Mouse (Mus musculus) gastrocnemius, postnatal 10 days (tissue): Measurements from ENCODE around the gene Rabgef1. TPM values are rescaled to one million over a fixed set of nuclear protein-coding genes. Genes with fewer than 3 reads are reported as not detected.
A peak's percentile ranks its signal among the peaks of the same experiment; 100 is the strongest.

Source experiments
- DNase-seq: peaks from one replicate; pipeline ENCODE4 v3.0.0; 2021; ENCODE audit warnings: mixed read lengths
- total RNA-seq, 2 experiments: library from RNA; stranded (reverse); gene quantifications; 2 replicates each; pipeline ENCODE4 v1.2.3; 2021

Gene Rabgef1
- total RNA-seq, 2 experiments from 2014 or later, result 33.3 to 39.3 TPM

- peak; percentile 66 for DNase-seq
Observed at GRCm38 (mm10) chr5:130171956-130172601, 481 bp downstream of the Rabgef1 start.

GRCm38 (mm10) chr5:130173012-130173411 is 1.4 kb downstream of the Rabgef1 start:
- no peak for DNase-seq

GRCm38 (mm10) chr5:130177871-130178270 is 6.3 kb downstream of the Rabgef1 start:
- DNase-seq, result no peak

DNA sequence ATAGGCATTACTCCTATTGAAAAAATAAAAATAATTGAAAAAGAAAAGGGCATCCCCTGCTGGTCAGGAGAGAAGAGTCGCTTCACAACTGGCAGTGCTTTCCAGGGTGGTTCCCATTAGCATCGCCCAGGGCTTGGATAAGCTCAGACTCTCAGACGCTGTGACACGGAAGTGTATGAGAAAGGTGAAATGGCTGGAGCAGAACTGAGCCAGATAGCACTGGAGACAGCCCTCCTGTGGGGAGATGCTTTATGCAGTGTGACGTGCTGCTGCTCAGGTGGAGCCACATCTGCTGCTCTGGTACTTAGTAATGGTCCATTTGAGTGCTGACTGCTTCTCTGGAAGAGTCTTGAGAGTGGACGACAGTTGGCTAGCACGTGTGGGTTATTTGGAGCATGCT is 8.8 kb downstream of the Rabgef1 start:
- DNase-seq, result no peak

- DNase-seq, result no peak
Observed at GRCm38 (mm10) chr5:130181740-130182540, 10.3 kb downstream of the Rabgef1 start.

- no peak for DNase-seq
Observed at GRCm38 (mm10) chr5:130182541-130182821, 10.9 kb downstream of the Rabgef1 start.

DNA sequence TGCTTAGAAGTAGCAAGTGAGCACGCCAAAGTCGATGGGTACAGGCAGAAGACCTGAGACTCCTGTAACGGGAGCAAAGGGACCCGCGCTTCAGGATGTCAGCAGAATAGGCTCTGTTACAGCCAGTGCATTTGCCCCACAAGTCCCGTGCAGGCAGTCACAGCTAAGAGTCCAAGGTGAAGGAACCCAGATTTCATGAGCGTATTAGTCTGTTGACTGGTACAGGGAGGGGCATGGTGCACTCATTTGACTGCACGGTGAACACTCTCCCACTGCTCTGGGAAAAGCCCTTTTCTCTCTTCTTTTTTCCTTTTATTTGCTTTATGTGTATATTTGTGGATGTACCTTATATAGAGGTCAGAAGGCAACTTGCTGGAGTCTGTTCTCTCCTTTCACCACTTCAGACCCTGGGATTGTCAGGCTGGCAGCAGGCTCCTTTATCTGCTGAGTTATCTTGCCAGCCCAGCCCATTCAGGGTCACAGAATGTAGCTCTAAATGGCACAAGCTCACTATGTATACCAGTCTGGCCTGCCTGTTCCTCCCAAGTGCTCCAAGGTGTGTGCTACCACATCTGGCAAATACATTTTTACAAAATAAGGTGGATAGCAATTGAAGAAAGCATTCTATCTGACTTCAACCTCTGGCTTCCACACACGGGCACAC is 12.7 kb downstream of the Rabgef1 start:
- no peak for DNase-seq

- no peak for DNase-seq
Observed at GRCm38 (mm10) chr5:130185312-130185711, 13.7 kb downstream of the Rabgef1 start.

GRCm38 (mm10) chr5:130187383-130187782 is 15.8 kb downstream of the Rabgef1 start:
- no peak for DNase-seq

DNA sequence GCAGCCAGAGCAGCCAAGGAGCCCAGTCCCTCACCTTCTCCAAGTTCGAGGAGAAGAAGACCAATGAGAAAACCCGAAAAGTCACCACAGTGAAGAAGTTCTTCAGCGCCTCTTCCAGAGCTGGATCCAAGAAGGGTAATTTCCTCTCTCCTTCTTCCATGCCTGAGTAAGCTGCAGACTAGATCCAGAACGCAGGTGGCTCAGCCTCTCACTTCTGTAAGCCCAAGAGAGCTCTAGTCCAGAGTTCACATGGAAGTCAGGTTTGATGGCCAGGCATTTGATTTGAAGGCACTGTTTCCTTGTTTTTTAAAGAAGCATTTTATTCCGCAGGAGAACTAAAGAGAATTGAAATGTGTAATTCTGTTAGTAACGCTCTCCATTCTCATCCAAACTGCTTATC is 19.3 kb downstream of the Rabgef1 start:
- DNase-seq, result no peak

GRCm38 (mm10) chr5:130191865-130192264 is 20.3 kb downstream of the Rabgef1 start:
- DNase-seq, result no peak

- DNase-seq, result no peak
Observed at GRCm38 (mm10) chr5:130192356-130192944, 20.9 kb downstream of the Rabgef1 start.

- DNase-seq, result no peak
Observed at GRCm38 (mm10) chr5:130193760-130194159, 22.2 kb downstream of the Rabgef1 start.

- DNase-seq, result no peak
Observed at GRCm38 (mm10) chr5:130196307-130196706, 24.7 kb downstream of the Rabgef1 start.

DNA sequence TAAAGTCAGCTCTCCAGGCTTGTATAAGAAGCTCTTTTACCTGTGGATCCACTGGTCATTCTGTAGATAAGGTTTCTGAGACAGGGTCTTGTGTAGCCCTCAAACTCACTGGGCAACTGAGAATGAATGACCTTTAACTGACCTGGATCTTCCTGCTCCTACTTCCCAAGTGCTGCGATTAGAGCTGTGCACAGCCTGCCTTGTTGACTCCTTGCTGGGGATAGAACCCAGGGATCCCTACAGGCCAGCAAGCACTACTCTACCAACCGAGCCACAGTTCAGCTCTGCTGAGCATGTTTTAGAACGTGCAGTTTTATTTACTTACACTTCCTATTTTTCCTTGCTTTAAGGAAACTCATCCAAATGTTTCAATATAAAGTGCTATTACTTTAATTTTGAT is 25.9 kb downstream of the Rabgef1 start:
- no peak for DNase-seq

- no peak for DNase-seq
Observed at GRCm38 (mm10) chr5:130197981-130198380, 26.4 kb downstream of the Rabgef1 start.

DNA sequence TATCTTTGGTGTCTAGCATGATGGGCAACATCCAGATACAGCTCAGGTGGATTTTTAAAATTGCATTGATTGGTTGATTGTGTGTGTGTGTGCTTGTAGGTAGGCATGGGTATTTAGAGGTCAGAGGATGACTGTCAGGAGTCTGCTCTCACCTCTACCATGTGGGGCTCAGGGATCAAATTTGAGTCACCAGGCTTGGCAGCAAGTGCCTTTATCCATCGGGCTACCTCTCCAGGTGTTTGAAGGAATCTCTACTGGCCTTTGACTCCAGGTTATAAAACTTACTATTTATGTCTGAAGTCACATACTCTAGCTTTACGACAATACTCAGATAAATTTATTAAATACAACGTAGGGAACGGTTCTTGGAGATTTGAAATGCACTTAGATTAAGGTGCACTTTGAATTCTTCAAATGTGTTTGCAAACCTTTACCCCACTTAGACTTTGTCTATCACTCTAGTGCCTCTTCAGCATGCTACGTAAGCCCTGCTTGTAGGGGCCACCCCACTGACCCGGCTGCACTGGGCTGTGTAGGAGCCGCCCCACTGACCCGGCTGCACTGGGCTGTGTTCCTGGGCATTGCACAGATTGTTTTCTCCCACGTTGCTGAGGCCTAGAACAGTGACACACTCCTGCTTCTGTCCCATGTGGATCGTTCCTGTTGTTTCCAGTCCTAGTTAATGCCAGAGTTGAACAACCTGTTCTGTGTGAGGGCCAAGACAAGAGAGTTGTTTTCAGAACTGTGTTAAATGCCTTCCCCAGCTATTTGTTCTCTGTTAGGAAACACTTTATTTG is 28.8 kb downstream of the Rabgef1 start:
- DNase-seq, result no peak

GRCm38 (mm10) chr5:130203948-130204347 is 32.4 kb downstream of the Rabgef1 start:
- DNase-seq, result no peak

GRCm38 (mm10) chr5:130204560-130204959 is 33.0 kb downstream of the Rabgef1 start:
- DNase-seq, result no peak

GRCm38 (mm10) chr5:130205441-130206023 is 33.9 kb downstream of the Rabgef1 start:
- no peak for DNase-seq

DNA sequence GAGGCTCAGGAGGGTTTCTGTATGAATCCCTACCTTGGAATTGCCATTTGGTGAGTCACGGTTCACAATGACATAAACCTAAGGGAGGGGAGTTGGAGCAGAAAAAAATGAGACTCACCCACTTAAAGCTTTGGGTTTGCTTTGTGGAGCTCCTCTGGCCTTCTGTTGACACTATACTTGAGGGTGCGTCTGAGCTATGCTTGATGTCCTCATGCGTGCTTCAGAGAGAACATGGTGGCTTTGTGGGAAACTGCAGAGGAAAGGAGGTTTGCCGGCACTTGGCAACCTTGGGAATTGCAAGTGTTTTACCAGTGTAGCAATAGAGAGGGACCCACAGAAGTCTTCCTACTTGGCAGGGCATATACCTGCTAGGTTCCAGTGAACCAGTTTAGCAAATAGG is 35.7 kb downstream of the Rabgef1 start:
- no peak for DNase-seq

- DNase-seq, result no peak
Observed at GRCm38 (mm10) chr5:130212956-130213355, 41.4 kb downstream of the Rabgef1 start.
